Mouse (Mus musculus) Muller cell, postnatal 12 days (primary cell): ENCODE data around the gene Lhx4.

Experiments
- DNase-seq: peaks from one replicate; pipeline ENCODE4 v3.0.0-alpha.2; 2015; ENCODE audit errors: inconsistent ontology term

The Lhx4 gene

DNA sequence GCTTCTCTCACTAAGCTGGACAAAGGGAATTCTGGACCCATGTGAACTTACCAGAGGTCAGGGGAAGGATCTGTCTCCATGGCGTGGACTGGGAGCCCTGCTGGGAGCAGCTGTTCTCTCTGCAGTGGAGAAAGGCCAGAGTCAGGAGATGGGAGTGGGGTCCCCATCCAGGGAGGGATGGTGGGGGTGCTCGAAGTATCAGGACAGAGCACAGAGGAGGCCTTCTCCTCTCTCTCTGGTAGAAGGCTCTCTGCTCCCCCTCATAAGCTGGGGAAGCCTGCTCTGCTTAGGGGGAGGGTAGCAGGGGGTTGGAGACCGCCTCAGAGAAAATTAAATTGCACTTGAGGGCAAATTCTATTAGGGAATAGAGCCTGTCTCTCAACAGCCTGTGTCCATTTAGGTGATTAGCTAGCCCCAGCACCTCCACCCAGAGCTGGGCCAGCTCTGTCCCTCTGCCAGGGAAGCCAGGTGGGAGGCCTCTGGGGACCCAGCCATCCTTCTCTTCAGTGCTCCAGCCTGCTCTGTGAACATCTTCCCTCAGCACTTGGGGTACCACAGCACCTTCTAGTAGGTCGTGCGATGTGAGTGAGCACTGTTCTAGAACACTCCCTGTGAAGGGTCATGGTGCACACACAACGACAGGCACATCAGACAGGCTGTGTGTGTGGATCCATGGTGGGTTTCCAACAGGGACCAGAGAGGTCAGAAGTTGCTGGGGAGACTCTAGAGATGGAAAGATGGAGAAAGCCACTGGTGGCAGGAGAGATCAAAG, at the start of gene Lhx4:
Gene Lhx4 (minus strand): TSS at position 201 of the 772 bp plus-strand sequence.
- DNase-seq = no peak

DNA sequence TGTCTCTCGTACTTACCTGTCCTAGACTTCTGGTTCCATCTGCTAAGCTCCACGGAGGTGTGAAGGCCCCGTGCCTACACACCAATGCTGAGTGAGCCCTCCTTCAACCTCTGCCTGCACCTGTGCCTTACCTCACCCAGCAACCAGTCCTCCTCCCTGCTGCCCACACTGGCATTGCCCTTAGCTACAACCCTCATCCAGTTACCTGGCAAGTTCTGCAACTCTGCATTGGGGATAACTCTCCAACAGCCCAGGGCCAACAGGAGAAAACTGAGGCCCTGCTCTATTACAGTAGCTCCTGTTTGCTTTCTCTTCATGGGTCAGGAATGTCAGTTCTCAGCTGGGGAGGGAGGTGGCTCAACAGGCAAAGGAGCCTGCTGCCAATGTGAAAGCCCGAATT, 46.5 kb upstream of the Lhx4 start:
- no peak for DNase-seq

DNA sequence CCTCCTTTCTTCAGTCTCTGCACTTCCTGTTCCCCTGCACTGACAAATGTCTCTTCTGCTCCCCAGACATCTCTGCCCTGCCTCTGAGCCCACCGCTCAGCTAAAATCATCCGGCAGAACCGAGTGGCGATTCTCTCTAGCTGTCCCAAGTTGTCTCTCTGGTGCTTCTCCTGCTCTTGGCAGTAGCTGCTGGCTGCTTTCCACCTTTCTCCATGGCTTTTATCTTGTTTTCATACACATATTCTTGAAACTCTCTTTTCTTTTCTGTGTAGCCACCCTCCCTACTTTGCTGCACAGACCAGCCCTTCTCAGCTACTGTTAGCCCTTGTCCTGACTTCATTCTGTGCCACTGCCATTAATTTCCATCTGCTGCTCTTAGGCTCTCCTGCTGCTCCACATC, 45.9 kb upstream of the Lhx4 start:
- no peak for DNase-seq

DNA sequence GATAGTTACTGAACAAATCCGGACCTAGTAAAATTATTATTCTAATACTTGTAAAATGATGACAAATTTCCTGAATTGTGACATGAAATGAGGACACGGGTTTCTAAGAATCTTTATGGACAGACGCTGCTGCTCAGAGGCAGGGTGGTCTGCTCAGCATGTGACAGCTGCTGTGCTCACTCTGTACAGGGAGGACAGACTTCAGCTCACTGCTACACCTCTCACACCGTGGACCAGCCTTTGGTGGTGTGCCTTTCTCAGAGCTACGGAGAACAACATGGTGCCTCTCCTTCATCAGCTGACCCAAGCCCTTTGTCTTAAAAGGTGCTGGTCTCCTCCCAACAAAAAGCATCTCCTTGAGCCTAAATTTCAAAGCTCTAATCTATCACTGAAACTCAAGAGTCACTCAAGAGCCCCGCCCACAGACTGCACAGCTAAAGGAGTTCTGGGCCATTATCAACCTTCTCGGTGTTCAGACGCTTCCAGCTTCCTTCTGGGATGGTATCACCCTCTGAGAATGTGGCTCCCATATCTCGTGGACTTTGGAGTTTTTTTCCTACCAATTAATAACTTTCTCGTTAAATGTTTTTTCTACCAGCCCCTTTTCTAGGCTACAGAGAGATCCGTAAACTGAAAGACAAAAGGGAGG, 45.4 kb upstream of the Lhx4 start:
- DNase-seq = no peak

DNA sequence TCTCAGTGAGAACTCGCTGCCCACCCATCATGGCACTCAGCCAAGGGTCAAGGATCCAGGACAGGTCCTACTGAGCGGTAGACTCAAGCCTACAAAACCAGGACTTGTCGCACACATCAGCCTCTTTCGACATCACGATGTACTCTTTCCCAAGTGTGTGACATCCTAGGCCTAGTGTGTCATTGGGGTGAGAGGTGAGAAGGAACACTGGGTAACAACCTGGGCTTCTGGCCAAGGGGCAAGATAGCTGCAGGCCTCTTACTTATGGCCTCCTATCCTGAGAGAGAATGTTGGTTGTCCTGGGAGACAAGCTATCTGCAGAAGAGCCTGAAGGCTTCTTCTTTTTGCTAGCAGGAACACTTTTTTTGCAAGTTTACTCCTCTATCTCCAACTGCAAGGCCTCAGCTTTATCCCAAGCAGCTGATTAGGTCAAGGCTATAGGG, 44.3 kb upstream of the Lhx4 start:
- DNase-seq = no peak

DNA sequence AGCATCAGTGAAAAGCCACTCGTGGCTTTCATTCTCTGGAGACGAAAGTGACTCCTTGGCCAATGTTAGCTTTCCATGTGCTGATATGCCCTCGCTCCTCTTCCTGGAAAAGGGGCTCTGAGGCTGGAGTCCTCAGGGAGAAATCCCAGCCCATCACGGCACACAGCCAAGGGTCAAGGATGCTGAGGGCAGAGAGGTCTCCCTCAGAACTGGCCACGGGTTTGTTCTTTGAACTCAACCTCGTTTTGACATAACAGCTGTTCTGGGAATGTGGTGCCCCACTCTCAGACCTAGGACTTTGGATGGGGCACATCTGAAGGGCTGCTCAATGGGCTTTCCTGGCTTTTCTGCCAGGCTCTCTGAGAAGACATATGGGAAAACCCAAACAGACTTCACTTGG, 43.4 kb upstream of the Lhx4 start:
- no peak for DNase-seq

DNA sequence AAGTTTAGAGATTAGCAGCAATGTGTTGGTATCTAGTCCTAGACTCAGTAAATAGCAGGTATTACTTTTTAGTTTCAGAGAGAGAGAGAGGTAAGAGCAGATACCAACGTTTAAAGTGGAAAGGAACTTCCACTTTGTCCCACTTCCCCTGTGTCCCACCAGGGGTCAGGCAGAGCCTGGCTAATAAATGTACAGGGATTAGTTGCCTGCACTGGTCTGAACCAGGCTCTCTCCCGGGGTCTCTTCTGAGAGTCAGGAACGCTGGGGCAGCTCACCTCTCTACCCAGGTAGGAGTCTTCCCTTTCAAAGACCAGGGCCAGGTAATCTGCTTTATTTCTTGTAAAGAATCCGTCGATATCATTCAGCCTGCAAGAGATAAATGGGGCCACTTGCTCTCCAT, 40.4 kb upstream of the Lhx4 start:
- no peak for DNase-seq

DNA sequence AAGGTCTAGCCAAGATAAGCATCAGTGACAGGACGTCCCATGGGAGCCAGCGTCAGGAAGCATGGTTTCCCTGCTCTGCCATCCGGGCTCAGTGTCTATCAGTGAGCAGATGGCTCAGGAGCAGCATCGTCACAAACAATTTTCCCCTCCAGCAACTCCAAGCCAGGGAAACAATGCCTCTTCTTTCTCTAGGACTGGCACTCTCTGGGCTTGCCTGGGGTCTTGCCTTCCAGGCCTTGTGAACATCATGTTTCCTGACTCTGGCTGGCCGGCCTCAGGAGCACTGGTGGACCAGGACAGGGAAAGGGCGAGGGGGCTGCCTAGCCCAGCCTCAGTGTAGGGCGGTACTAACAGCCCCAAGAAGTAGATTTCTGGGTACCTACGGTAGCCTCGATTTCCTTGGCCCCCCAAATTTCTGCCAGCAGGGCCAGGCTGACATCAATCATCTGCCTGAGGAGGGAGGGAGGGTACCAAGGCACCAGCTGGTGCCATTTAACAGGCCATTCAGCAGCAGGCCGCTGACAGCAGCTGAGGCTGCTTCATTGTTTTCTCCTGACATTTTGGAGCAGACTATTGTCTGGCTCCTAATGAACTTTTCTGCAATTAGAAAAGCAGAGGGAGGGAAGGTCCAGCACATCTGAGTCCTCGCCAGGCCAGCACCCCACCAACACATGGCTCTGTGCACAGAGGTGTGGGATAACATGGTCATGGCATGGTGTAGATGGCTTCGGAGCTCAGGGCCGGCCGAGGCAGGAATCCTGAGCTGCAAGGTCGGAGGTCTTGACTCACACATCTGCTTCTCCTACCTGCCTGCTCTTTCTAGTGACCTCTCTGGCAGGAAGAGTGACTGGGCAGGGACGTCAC, 38.9 kb upstream of the Lhx4 start:
- DNase-seq = peak; percentile 58

DNA sequence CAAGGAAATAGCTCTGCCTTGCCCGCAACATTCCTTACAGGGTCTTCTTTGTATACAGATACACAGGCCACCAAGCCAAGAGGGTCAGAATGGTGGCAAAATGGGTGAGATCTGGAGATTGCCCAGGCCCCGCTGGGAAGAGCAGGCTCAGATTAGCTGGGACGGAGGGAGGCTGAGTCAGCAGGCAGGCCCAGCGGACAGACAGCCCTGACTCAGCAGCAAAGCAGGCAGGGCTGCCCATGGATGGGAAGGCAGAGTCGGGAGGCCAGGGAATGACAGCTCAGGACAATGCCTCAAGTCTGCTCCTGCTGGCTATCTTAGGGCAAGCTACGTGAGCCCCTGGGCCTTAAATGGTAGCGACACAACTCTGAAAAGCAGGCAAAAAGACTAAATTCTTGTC, 34.4 kb upstream of the Lhx4 start:
- DNase-seq = peak; percentile 70

DNA sequence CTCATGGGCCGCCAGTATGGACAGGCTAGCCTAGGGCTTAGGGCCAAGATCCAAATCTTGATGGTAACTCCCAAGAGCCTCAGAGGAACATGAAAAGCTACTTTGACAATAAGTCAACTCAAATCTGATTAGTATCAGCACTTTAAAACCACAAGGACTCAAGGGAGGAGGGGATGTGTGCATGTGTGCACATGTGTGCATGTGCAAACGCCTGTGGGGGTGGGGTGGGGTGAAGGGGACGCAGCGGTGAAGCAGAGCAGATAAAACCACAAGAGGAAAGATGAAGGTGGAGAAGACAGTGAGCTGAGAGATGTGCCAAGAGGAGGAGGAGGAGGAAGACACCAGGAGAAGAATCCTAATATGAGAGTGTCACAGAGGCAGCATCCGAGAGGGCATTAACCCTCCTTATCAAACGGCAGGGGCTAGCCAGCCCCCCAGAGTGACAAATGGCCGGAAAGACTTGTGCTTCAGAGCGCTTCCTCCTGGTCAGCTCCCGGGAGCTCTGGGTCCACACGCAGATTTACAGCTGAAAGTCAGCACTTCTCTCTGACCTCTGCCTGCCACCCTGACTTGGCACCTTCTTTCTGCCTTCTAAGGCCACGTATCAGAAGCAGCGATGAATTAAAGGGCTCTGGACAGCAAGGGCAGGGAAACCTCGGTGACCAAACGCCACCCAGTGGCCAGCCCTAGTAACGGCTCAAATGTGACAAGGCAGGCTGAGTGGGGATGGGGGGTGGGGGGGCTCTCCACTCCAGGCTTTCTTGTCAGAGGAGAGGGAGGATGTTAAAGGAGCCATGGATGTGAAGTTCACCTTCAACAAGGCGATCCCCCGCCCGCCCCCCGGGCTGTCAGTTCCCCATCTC, 33.1 kb upstream of the Lhx4 start:
- peak; percentile 51 for DNase-seq

DNA sequence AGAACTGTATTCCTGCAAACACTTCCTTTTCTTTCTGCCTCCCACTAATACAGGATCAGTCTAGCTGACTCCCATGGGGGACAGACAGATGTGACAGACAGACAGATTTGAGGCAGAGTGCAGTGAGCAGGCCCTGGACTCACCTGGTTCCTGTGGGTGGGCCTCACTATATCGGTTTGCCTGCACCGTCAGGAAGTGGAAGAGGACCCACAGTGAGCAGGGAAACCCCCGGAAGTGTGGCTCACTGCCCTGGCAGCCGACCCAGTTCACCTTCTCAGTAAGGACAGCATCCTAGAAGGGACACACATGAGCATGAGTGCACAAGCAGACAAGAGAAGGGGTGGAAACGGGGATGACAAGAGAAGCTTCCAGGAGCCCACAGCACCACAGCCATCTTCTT, 30.9 kb upstream of the Lhx4 start:
- DNase-seq = no peak

DNA sequence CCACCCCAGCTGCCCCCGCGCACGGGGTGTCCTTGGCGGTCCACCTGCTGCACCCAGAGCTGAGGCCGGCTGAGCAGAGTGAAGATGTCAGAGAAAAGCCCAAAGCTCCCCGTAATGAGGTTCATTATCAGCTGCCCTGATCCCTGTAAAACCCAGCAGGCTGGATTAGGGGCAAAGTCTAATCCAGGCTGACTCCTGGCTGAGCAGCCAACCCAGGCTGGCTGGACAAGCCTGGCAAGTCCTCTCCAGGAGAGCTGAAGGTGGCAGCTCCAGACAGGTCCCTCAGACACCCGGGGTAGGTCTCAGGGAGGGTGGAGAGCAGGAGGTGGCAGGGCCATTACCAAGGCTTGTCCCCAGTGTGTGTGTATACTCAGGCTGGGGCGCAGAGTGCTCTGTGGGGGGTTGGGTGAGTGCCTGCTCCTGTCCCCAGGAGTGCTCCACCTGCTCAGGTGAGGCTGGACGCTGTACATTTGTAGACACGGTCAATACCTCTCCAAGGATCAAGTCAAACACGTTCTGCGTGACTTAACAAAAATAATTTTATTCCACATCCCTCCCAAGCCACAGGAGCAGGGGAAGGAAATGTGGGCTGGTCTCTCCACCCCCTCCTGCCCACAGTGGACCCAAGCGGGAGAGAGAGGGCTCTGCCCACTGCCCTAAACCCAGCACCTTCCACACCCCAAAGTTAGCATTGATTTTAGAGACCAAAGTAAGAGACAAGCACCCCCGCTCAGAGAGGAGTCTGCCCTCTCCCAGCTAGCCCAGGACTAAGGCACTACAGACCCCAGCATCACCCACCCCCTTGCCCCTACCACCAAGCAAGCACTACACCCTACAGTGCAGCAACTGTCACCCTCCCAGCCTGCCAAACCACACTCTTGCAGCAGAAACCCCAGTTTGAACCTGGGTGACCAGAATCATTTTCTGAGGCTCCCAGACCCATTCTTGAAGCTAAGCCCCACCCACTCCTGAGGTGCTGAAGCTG, 26.4 kb upstream of the Lhx4 start:
- DNase-seq = no peak

DNA sequence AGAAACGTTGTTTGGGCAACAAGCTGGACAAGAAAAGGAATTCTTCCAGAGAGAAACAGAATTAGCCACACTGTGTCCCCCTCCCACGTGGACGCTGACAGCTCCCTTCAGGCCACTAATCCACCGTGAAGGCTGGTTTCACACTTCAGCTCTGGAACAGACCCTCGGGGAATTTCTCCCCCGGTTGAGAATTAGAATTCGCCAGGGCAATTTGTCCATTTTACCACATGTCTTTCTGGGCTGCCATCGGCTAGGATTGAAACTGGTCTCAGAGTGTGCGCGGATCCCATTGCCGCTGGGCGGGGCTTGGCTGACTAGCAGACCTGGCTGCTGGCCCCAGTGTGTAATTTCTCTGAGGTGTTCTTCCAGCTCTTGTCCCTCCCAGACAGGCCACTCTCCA, 7.7 kb upstream of the Lhx4 start:
- DNase-seq = no peak

DNA sequence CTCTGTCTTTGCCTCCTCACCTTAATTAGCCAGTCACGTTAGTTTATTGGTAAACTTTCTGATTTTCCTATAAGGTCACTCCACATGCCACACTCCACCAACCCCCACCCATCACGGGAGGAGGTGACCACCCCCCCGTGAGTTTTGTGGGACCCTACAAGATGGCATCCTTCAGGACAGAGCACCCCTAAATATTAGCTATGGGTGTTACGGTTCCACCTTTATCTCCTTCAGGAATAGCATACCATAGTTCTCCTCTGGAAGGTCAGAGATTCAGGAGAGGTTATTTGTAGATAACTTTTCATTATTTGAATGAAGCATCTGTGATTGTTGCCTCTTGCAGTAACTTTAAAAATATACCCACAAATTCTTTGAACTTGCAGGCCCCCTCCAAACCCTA, 7.2 kb upstream of the Lhx4 start:
- DNase-seq = no peak

DNA sequence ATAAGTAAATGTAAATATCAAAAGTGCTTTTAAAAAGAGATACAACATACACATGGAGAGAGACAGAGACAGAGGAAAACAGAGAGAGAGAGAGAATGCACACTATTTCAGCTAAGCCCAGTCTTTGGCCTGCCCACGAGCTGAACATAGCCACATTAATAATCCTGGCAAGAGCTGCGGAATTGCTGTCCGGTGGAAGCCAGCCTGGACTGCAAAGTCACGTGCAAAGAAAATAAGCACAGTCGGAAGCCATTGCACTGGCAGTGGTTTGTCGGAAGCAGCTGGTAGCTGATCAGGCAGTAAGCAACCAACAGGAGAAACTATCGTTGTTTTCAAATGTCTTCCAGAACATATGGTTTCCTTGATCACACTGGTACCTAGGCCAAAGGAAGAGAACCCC, 6.1 kb upstream of the Lhx4 start:
- DNase-seq = no peak

DNA sequence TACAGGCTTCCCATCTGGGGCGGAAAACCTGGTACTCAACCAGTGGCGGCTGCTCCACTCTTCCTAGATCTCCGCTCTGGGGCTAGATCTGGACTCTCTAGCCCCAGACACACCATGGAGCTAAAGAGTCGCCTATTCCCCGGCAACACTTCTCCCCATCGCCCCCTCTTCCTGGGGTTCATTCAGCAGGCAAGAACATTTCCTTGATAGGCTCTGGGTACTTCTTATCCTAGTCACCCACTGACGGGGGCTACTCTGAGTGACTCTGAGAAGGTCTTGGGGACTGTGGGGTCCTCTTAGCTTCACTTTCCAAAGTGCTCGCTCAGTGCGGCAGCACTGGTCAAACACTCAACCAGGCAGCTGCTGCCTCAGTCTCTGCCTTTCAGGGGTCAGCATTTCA, 1.9 kb upstream of the Lhx4 start:
- no peak for DNase-seq

DNA sequence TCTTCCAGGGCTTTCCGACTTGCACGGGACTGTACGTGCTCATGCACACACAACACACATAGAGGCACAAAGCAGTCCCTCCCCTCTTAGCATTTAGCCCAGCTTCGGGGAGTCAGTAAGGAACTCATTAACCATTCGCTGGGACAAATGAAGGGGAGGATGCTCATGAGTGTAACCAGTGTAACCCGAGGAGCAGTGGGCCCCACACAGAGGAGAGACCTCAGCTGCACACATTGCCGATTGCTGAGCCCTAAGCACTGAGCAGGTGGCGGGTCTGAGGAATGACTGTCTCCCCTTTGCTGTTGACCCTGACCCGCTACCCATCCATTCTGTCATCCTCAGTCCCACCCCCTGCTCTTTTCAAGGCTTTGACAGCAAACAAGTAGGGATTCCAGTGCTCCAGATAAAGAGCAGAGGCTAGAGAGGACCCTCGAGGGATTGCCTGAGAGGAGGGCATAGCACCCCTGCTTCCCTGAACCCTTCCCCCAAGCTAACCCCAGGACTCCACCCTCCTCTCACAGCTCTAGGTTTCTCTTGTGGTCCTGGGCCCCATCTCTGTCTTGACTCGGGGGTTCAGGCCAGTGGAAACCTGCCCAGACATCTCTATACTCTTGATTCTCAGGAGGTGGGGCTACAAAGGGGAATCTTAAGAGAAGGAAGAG, 836 bp downstream of the Lhx4 start:
- DNase-seq = no peak

DNA sequence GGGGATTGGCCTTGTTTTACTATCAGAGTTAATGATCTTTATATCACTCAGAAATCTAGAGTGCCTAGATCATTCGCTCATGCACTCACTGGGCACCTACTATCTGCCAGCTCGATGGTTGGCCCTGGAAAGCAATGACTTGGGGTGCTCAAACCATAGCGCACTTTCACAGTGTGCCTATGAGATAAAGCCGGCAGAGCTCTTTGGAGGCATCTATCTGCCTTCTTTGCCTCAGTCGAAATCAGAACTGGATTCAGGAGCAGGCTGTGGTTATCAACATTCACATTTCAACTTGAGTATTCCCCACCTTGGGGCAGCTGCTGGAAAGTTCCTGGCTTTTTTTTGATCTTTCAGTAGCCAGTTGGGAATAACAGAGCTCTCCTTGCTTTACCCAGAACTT, 3.6 kb downstream of the Lhx4 start:
- DNase-seq = no peak

DNA sequence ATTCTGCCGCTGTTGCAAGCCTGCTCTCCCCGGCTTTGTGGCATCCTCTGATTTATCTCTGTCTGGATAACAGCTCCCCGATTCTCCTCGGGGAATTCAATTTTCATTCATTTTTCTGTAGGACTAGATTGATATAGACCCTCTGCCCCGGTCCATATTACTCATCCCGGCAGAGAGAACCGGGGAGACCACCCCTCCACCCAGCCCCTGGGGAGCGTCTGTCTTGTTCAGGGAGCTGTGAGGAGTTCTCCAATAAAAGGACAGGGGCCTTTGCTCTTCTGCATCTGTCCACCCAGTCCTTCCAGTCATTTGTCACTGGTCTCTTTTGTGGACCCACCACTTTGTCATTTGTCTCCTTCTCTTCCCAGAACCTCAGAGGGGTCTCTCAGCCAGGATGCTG, 4.5 kb downstream of the Lhx4 start:
- no peak for DNase-seq
